Mouse (Mus musculus) fat pad, adult 2 months (tissue): ENCODE measurements at regions not wholly inside any gene's neighbourhood (a gene's known extent, or its start where the extent isn't known, plus 50 kb on each side); places are given as distances from the start of the nearest gene placed in this dataset.

Experiments
- DNase-seq: peaks from one replicate; pipeline ENCODE4 v3.0.0-alpha.2; 2011; ENCODE audit warnings: low read depth, low spot score; ENCODE audit errors: extremely low read depth

- no peak for DNase-seq
These were observed 96.2 kb downstream of the Pdgfra start for GRCm38 (mm10) chr5:75248279-75248678.

- DNase-seq = no peak
These were observed 97.6 kb downstream of the Pdgfra start for GRCm38 (mm10) chr5:75249671-75250070.

- no peak for DNase-seq
These were observed 101.3 kb downstream of the Pdgfra start for GRCm38 (mm10) chr5:75253349-75253748.

- no peak for DNase-seq
These were observed 101.7 kb downstream of the Pdgfra start for GRCm38 (mm10) chr5:75253830-75254229.

GRCm38 (mm10) chr5:75256186-75256585 is 104.1 kb downstream of the Pdgfra start:
- DNase-seq = no peak

- no peak for DNase-seq
These were observed 105.0 kb downstream of the Pdgfra start for GRCm38 (mm10) chr5:75257067-75257466.

DNA sequence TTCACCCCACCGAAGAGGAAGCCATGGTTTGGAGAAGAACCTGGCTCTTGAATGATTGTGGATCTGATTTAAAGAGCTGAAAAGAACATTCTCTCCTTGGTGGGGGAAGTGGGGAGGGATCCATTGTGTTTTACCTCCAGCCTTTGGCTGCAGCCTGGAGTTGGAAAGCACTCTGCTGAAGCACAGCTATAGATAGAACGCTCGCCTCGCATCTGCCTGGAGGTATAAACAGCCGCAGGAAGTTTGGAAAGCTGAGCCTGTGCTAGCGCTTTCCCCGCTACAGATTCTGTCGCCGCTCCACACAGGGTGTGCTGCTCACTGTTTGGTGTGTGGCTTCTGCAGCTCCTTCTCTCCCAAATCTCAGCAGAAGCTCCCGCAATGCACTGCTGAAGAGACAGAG is 108.2 kb downstream of the Pdgfra start:
- no peak for DNase-seq

DNA sequence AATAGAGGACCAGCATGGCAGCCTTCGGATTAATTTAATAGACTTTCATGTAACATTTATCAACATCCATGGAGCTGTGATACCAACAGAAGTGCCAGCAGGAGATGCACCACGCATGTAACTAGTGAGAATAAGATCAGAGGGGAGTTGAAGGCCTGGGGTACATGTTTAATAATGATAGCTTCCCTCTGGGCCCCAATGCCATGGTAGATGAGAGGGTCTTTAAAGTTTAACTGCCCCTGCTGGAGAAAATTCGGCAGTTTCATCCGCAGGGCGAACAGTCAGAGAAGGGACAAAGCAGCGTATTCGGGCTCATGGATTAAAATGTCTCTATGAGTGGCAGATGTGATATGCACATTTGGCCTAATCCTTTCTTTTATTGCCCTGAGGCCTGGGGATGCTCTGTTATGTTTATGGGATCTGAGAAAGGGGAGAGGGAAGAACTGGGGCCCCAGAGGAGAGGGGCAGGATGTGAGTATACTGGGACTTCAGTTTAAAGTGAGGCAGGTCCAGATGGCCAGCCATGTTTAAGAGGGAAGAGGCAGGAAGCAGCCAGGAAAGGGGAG is 114.1 kb downstream of the Pdgfra start:
- no peak for DNase-seq

GRCm38 (mm10) chr5:75266871-75267270 is 114.8 kb downstream of the Pdgfra start:
- DNase-seq = no peak

- DNase-seq = no peak
These were observed 115.7 kb downstream of the Pdgfra start for GRCm38 (mm10) chr5:75267766-75268165.

GRCm38 (mm10) chr5:75278041-75278440 is 125.9 kb downstream of the Pdgfra start:
- DNase-seq = no peak

- DNase-seq = no peak
These were observed 127.6 kb downstream of the Pdgfra start for GRCm38 (mm10) chr5:75279561-75280171.

GRCm38 (mm10) chr5:75280698-75281097 is 128.6 kb downstream of the Pdgfra start:
- DNase-seq = no peak

- DNase-seq = no peak
These were observed 129.4 kb downstream of the Pdgfra start for GRCm38 (mm10) chr5:75281510-75281909.

DNA sequence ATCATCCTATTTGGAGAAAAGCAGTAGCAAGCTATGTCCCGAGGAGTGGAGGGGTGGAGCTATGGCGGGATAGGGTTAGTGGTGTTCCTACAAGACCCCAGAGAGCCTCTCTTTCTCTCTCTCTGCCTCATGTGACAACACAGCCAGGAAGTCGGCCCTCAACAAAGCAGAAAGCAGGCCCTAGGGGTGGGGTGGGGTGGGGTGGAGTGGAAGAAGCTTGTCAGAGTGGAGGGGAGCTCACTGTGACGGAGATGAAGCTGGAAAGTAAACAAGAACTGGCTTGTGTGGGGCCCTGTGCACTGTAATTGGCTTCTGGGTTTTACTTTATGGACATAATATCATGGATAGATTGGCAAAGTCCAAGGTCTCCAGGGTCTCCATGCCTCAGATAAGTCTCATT is 130.5 kb downstream of the Pdgfra start:
- no peak for DNase-seq

DNA sequence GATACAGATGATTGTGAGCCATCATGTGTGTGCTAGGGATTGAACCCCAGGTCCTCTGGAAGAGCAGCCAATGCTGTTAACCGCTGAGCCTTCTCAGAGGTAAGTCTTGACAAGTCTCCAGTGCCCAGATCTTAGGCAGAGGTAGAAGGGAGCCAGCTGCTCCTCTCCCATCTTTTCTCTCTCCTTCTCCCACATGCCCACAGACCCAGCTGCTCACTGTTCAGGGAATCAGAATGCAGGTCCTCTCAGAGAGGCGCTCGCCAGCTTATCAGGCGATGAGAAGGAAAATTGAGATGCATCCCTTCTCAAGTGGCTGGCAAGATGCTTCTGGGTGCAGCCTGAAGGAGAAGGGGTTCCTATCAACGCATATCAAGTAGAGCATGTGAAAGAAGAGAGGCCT is 131.7 kb downstream of the Pdgfra start:
- no peak for DNase-seq

DNA sequence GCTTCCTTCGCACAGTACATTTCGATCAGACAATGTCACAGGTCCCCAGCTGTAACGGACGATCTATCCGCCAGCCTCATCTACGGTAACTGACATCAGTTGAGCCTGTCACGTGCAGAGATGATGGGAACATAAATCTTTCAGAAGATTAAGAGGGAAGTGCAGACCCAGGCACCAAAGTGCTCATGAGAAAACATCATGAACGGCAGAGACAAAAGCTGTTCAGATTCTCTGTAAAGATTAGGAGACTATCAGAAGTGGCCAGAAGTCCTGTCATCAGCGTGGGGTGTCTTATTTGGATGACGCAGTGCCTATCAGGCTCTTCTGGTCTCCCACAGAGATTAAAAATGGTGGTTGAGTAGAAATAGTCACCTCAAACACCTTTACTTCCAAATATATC is 133.9 kb downstream of the Pdgfra start:
- DNase-seq = no peak

DNA sequence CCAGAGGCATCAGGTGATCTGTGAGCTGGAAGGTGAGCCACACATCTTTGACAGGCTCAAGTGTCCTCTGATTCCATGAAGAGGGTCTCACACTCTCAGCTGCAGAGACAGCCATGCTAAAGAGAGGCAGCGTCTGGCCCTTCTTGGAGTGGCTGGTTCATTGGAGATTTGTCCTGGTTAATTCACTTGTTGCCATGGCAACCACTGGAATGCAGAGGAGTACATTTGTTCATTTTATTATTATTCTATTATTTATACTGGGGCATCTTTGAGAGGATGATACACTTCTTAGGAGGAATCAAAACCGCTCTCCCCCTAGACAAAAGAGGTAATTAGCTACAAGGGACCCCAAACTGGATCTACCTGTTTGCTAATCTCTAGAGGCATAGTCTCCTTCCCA is 143.6 kb downstream of the Pdgfra start:
- DNase-seq = no peak

DNA sequence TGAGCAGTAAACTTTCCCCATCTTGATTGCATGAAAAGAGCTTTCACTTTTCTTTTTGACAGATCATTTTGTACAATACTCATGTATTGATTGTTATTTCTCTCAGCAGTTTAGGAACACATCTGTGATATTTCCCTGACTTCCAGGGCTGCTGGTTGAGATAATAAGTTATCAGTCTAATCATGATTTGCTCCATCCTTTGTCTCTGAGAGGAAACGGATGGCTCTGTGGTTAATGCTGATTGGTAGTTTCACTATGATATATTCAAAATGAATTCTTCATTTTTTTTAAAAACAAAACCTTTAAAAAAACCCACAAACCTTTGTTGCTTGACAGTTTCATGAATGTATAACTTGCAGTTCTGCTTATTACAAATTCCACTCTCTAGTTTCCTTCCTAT is 160.8 kb downstream of the Pdgfra start:
- DNase-seq = no peak

DNA sequence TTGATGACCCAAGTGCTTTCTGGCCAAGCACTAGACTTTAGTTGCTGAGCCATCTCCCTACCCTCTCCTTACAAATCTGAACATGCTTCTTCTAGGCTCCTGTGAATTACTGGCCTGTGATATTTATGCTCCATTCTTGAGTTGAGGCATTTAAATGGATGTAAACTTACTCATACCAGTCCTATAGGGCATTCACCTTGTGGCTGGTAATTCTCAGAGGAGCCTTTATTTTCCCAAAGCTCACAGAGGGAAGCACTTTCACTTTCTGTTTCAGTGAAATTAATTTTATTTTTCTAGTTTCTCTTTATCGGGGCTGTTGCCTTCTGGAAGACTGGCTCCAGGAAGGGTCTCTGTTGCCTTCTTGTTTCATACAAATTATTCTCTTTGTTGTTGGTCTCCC is 163.9 kb downstream of the Pdgfra start:
- no peak for DNase-seq

DNA sequence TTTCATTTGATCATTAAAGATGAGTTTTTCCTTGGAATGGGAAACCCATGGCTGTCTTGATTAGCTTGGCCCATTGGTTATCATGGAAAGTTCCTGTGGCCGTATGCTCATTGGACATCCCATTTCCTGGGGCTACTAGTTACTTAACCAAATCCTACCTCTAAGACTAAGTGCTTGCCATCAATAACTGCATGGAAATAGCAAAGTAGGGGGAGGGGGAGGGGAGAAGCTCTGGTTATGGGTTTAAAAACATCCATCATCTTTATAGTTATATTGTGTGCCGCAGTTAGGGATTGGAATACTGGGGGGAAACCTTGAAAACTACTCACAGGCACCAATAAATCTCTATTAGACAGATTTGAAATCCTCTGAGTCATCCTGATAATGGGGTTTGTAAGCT is 168.4 kb downstream of the Pdgfra start:
- no peak for DNase-seq

- DNase-seq = no peak
These were observed 182.0 kb downstream of the Pdgfra start for GRCm38 (mm10) chr5:75334050-75334449.

DNA sequence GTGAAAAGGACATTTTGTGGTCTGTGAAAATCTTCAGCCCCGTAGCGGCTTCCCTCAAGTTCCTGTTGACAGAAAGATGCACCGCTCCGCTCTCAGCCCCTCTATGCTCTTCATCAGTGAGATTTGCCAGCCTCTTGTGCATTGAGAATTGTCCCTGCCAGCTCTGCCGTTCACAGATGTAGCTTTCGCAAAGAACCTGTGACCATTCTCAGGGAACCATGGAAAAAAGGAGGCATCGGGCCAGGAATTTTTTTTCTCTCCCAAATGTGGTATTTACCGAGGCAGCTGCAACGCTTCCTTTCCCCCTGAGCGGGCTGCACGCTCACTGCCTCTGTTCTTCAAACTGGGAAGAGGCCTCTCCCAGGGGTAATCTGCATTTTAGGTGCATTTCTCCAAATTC is 184.4 kb downstream of the Pdgfra start:
- no peak for DNase-seq
